Mouse (Mus musculus): ENCODE measurements around the gene Smox.

- no peak for TF ChIP-seq CTCF (IDR thresholded peaks at IDR 0.05; ENCODE audit: low read depth)
- no peak for TF ChIP-seq EP300 (optimal IDR thresholded peaks at IDR 0.05)
These were observed 11.3 kb downstream of the Smox start for GRCm38 (mm10) chr2:131502561-131502960.

All from stomach, postnatal 0 days (tissue).